Mouse (Mus musculus) C2C12 (cell line): ENCODE data around the gene Rhebl1.

Experiments used
- CEBPB ChIP-seq: IDR thresholded peaks from one replicate; pipeline ENCODE4 v1.6.1; 2011; ENCODE audit warnings: low read depth, mild to moderate bottlenecking, control low read depth, moderate library complexity
- CTCF ChIP-seq: IDR thresholded peaks from one replicate; pipeline ENCODE4 v1.5.1; 2011; ENCODE audit not compliant: control insufficient read depth, insufficient read depth, insufficient read length
- FOSL1 ChIP-seq: IDR thresholded peaks from one replicate; pipeline ENCODE4 v1.8.0; 2011; ENCODE audit warnings: mild to moderate bottlenecking, low read length; ENCODE audit not compliant: poor library complexity, insufficient read depth, severe bottlenecking
- MAX ChIP-seq: IDR thresholded peaks from one replicate; pipeline ENCODE4 v1.6.1; 2011; ENCODE audit warnings: mild to moderate bottlenecking, control low read depth
- MYOD1 ChIP-seq: IDR thresholded peaks from one replicate; pipeline ENCODE4 v1.6.1; 2011; ENCODE audit warnings: low read depth; ENCODE audit not compliant: control insufficient read depth, insufficient read length
- MYOG ChIP-seq: IDR thresholded peaks from one replicate; pipeline ENCODE4 v1.6.1; 2011; ENCODE audit not compliant: control insufficient read depth, insufficient read length; ENCODE audit errors: extremely low read depth
- USF1 ChIP-seq: IDR thresholded peaks from one replicate; pipeline ENCODE4 v1.6.1; 2011; ENCODE audit warnings: low read depth, mild to moderate bottlenecking, control low read depth, moderate library complexity

DNA sequence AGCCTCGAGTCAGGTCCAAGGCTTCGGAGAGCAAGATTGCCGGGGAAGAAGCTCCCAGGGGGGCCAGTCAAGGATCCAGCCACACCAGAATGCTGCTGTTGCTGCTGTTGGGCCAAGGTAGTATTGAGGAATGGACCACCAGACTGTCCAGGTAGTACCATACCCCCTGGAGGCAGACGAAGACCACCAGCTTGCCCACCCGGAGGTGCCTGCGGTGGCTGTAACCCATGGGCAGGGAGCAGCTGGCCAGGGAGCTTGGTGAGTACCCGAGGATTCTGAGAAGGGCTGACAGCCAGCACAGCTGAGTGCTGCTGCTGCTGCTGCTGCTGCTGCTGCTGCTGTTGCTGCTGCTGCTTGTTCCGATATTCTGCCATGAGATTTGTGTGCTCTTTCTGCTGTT, 48.2 kb downstream of the Rhebl1 start:
- TF ChIP-seq CTCF (no peak), MYOD1 (no peak), MYOG (no peak), USF1 (no peak), MAX (no peak), CEBPB (no peak), FOSL1 (no peak)
